Mouse (Mus musculus): ENCODE data around the gene Arel1. TPM values are rescaled to one million over a fixed set of nuclear protein-coding genes. Genes with fewer than 3 reads are reported as not detected.

Gene Arel1
- polyA plus RNA-seq, 1 experiment from 2014 or later = 31.1 TPM

DNA sequence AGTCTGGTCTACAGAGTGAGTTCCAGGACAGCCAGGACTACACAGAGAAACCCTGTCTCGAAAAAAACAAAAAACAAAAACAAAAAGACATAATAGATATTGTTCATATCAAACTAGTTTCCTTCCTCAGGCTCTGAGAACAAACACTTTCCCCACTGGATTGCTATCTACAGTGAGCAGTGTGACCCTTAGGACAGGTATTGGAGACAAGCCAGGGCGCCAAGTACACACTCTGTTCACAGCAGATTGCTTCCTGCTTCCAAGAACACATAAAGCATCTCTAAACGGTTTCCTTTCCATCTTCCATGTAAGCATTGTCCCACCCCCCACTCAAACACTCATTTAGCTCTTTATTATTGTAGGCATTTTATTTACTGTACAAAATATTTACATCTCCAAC, 52.9 kb downstream of the Arel1 start:
- Histone ChIP-seq H3K9ac (no peak overlapping the region), H3K27ac (replicated peaks) (no peak overlapping the region), H3K27me3 (no peaks in the 10 kb centered on the region), H3K36me3 (peaks cover 57% of the 10 kb centered on the region), H3K9me3 (no peaks in the 10 kb centered on the region), H3K4me3 (no peak overlapping the region), H3K4me1 (replicated peaks) (no peaks in the 10 kb centered on the region), H3K4me2 (no peak overlapping the region)
- WGBS = 78% methylated on average over 3 of the region's 3 CpGs
- no peak for ATAC-seq (ENCODE audit: low FRiP score, low read depth)

DNA sequence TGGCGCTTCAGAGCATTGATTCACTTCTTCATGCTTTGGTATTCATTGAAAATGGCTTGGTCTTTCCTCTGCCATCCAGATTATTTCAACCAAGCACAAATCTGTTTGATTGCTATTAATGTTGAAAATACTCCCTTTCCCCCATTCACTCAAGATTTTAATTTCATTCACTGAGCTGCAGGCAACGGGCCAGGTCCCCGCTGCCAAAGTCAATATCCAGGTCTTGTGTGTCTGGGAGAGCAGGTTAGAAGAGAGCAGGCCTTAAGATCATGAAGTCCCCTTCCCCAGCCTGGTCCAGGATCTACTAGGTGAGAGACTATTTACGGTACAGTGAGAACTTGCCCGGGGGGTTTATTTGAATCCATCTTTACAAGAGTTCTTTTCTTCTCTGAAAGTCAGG, 55.7 kb downstream of the Arel1 start:
- no peak overlapping the region for H3K4me3 ChIP-seq
- 92% methylated on average over 5 of the region's 5 CpGs for WGBS
- no peak overlapping the region for H3K27ac ChIP-seq (replicated peaks)
- ATAC-seq (ENCODE audit: low FRiP score, low read depth) = no peak
- peaks cover 4% of the 10 kb centered on the region for H3K4me1 ChIP-seq (replicated peaks)
- H3K27me3 ChIP-seq = no peaks in the 10 kb centered on the region
- no peak overlapping the region for H3K9ac ChIP-seq
- H3K4me2 ChIP-seq = no peak overlapping the region
- no peaks in the 10 kb centered on the region for H3K9me3 ChIP-seq
- H3K36me3 ChIP-seq = peaks cover 33% of the 10 kb centered on the region

DNA sequence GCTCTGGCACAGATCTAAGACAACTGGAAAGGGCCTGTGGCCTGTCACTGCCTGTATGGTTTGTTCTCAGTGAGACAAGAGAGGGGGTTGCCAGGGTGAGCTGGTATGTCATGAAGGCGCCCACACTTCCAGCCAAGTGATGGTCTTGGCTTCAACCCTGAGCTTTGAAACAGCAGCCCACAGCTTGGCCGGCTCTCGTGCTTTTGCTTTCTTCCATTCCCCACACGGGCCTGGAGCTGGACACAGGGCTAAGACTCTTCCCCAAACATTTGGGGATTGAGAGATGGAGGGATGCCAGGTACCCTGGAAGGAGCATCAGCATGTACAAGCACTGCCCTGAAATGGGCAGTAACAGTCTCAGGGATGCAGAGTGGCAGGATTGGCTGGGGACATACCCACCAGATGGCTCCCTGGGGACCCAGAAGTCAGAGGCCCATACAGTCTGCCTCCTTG, 58.0 kb downstream of the Arel1 start:
- H3K9me3 ChIP-seq = no peaks in the 10 kb centered on the region
- H3K4me2 ChIP-seq = no peak overlapping the region
- no peaks in the 10 kb centered on the region for H3K27me3 ChIP-seq
- peak; percentile 72 for ATAC-seq (ENCODE audit: low FRiP score, low read depth)
- 71% methylated on average over 4 of the region's 4 CpGs for WGBS
- no peak overlapping the region for H3K27ac ChIP-seq (replicated peaks)
- H3K36me3 ChIP-seq = peaks cover 15% of the 10 kb centered on the region
- peaks cover 8% of the 10 kb centered on the region for H3K4me1 ChIP-seq (replicated peaks)
- no peak overlapping the region for H3K4me3 ChIP-seq
- H3K9ac ChIP-seq = no peak overlapping the region

DNA sequence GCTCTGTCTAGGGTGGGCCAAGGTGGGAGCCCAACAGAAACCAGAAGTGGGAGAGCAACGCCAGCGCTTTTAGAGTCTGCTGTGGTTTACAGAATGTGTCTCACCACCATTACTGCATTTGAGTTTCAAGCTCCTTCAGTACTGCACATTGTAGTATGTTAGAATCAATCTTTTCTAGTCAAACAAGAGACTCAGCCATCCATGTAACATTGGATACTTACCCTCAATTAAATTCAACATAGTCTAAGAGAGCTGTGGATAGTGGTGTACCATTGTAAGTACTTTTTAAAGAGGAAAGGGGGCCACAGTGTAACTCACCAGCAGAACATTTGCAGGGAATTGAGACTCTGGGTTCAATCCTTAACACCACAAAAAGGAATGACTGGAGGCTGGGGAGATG, 59.1 kb downstream of the Arel1 start:
- Histone ChIP-seq H3K27me3 (no peaks in the 10 kb centered on the region), H3K9me3 (no peaks in the 10 kb centered on the region), H3K27ac (replicated peaks) (no peak overlapping the region), H3K4me2 (no peak overlapping the region), H3K9ac (no peak overlapping the region), H3K36me3 (peaks cover 8% of the 10 kb centered on the region; the same call in 1 of the 2 replicates), H3K4me1 (replicated peaks) (peaks cover 19% of the 10 kb centered on the region), H3K4me3 (no peak overlapping the region)
- 65% methylated on average over 2 of the region's 2 CpGs for WGBS
- no peak for ATAC-seq (ENCODE audit: low FRiP score, low read depth)

DNA sequence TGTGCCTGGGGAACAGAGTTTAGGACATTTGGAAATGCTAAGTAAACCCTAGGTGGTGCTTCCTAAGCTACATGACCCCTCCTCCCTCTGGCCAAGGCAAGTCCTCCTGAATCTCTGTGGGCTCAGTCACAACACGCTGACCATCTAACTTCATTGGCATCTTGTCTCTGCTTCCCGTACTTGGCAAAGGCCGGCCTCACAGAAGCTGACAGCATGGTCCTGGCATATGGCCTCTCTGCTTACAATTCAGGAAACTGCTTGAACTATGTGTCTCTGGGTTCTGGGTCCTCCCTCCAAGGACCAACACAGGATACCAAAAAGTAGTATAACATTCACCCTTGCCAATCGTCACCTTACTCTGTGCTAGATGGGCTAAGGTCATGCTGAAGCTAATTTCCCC, 60.6 kb downstream of the Arel1 start:
- H3K36me3 ChIP-seq = no peaks in the 10 kb centered on the region
- H3K27me3 ChIP-seq = no peaks in the 10 kb centered on the region
- no peaks in the 10 kb centered on the region for H3K9me3 ChIP-seq
- H3K27ac ChIP-seq (replicated peaks) = no peak overlapping the region
- no peak overlapping the region for H3K4me2 ChIP-seq
- H3K4me1 ChIP-seq (replicated peaks) = peaks cover 19% of the 10 kb centered on the region
- 94% methylated on average over 4 of the region's 4 CpGs for WGBS
- H3K9ac ChIP-seq = no peak overlapping the region
- no peak overlapping the region for H3K4me3 ChIP-seq
- ATAC-seq (ENCODE audit: low FRiP score, low read depth) = no peak

DNA sequence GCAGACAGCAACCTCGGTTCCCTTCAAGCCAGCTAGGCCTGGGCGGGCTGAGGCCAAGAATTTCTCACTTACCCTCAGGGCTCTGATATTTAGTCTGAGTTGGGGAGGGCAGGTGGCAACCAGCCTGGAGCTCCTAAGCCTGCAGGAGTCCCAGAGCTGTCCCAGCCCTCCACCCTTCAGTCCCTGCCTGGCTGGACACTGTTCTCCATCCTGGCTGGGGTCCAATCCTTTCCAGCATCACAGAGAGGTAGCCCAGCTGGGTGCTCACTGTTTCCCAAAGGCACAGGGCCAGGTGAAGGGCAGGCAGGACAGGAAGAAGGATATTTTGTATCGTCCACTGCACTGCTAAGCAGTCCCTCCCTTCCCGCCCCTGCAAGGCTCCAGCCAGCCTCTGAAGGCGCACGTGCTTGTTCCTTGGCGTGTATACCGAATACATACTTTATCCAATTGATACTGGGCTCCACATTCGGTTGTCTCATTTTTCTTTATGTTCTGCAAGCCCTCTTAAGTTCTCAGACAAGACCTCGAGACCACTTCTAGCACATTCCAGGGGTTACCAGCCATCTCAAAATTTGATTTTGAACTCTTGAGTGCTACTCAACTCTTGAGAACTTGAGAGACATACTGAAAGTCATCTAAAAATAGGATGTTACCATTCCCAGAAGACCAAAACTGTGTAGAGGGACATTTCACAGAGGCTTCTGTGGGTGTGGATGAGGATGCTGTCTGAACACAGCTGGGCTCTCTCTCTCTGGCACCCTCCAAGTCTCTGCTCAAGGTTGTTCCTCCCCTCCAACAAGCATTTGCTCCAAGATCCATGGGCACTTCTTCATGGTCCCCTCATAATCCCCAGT, 62.8 kb downstream of the Arel1 start:
- H3K4me3 ChIP-seq = no peak overlapping the region
- ATAC-seq (ENCODE audit: low FRiP score, low read depth) = peak; percentile 86
- H3K4me2 ChIP-seq = no peak overlapping the region
- H3K9me3 ChIP-seq = no peaks in the 10 kb centered on the region
- H3K27me3 ChIP-seq = no peaks in the 10 kb centered on the region
- H3K27ac ChIP-seq (replicated peaks) = 0 out of 2 replicates have a peak overlapping the region, but pooled peaks have one; percentile 21
- H3K9ac ChIP-seq = no peak overlapping the region
- 63% methylated on average over 10 of the region's 10 CpGs for WGBS
- peaks cover 19% of the 10 kb centered on the region for H3K4me1 ChIP-seq (replicated peaks)
- no peaks in the 10 kb centered on the region for H3K36me3 ChIP-seq

DNA sequence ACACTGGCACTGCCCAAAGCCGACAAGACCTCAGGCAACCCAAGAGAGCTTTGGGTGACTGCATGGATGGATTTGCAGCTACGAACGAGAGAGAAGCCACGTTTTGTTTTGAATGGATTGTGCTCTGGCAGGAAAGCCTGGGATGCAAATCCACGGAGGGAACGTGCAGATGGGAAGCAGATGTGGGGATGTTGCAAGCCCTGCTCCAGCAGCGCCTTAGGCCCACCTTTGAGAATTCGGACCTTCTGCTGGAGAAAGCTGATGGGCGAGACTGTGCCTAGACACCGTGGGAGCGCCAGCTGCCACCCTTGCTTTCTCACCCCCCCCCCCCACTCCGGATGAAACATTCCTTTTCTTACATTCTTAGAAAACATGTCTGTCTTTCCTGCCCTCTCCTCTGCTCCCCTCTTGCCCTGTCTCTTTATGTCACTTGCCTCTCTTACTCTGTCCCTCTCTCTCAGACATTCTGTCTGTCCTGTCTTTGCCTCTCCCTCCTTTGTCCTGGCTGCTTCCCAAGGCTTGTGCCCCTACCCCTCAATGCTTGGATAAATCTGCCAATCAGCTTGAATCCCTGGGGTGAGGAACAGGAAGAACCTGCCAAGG, 63.6 kb downstream of the Arel1 start:
- H3K4me1 ChIP-seq (replicated peaks) = peaks cover 15% of the 10 kb centered on the region
- no peak overlapping the region for H3K4me3 ChIP-seq
- ATAC-seq (ENCODE audit: low FRiP score, low read depth) = peak; percentile 86
- H3K4me2 ChIP-seq = no peak overlapping the region
- no peaks in the 10 kb centered on the region for H3K27me3 ChIP-seq
- no peaks in the 10 kb centered on the region for H3K9me3 ChIP-seq
- 59% methylated on average over 12 of the region's 12 CpGs for WGBS
- peak overlapping the region; percentile 37; the same call in 1 of the 2 replicates for H3K27ac ChIP-seq (replicated peaks)
- H3K9ac ChIP-seq = no peak overlapping the region
- H3K36me3 ChIP-seq = no peaks in the 10 kb centered on the region

DNA sequence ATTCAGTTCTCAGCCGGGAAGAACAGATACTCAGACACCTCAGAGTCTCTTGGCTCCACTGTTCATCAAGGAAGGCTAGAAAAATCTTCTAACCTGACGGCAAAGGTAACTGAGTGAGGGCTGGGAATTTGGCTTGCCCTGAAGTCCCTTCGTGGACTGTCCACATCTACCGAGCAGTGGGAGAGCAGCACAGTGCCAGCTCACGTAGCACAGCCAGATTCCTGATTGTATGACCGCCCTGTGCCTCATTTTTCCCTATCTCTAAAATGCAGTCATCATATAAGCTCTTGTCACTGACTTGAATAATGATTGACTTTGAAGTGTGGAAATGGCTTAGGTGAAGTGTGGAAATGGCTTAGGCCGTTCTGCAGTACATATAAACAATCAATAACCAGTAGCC, 66.3 kb downstream of the Arel1 start:
- no peak overlapping the region for H3K4me3 ChIP-seq
- WGBS = 71% methylated on average over 7 of the region's 7 CpGs
- H3K4me2 ChIP-seq = no peak overlapping the region
- no peak overlapping the region for H3K27ac ChIP-seq (replicated peaks)
- ATAC-seq (ENCODE audit: low FRiP score, low read depth) = no peak
- H3K27me3 ChIP-seq = no peaks in the 10 kb centered on the region
- H3K9me3 ChIP-seq = no peaks in the 10 kb centered on the region
- H3K4me1 ChIP-seq (replicated peaks) = peaks cover 15% of the 10 kb centered on the region
- H3K9ac ChIP-seq = no peak overlapping the region
- no peaks in the 10 kb centered on the region for H3K36me3 ChIP-seq

DNA sequence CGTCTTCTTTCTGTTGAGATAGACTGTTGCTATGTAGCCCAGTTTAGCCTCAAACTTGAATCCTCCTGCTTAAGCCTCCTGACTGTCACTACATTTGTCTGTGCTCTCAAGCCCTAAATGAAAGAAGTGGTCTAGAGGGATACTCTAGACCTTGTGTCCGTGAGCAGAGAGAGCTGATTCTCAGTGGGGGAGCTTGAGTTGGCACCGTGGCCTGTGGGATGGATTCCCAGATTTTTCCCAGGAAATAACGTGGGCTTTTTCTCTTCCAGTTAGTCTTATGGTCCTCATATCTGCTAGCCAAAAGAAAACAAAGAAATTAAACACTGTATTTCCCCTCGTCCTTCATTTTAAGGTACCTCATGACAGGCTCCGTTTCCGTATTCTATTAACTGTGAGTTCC, 70.4 kb downstream of the Arel1 start:
- no peak for ATAC-seq (ENCODE audit: low FRiP score, low read depth)
- H3K9me3 ChIP-seq = no peaks in the 10 kb centered on the region
- H3K27ac ChIP-seq (replicated peaks) = no peak overlapping the region
- no peaks in the 10 kb centered on the region for H3K27me3 ChIP-seq
- H3K4me3 ChIP-seq = no peak overlapping the region
- no peaks in the 10 kb centered on the region for H3K36me3 ChIP-seq
- no peak overlapping the region for H3K4me2 ChIP-seq
- 77% methylated on average over 7 of the region's 7 CpGs for WGBS
- no peaks in the 10 kb centered on the region for H3K4me1 ChIP-seq (replicated peaks)
- H3K9ac ChIP-seq = no peak overlapping the region

DNA sequence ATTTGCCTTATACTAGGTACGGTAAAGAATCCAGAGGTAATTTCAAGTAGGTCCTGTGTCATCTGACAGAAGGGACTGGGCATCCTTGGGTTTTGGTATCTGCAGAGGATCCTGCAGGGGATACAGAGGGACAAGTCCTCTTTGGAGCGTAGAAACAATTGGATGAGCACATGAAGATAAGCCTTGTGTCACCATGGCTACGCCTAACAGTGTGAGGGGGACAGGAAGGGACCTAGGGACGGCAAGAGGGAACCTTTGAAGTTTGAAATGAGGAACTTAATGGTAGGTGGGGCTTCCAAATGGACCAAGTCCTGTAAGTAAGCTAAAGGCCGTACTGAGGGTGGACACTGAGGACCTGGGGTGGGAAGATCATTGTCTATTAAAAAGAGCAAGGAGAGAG, 73.4 kb downstream of the Arel1 start:
- Histone ChIP-seq H3K4me3 (no peak overlapping the region), H3K9ac (no peak overlapping the region), H3K9me3 (no peaks in the 10 kb centered on the region), H3K27me3 (no peaks in the 10 kb centered on the region), H3K27ac (replicated peaks) (no peak overlapping the region), H3K4me1 (replicated peaks) (no peaks in the 10 kb centered on the region), H3K36me3 (no peaks in the 10 kb centered on the region), H3K4me2 (no peak overlapping the region)
- WGBS = 83% methylated on average over 5 of the region's 5 CpGs
- ATAC-seq (ENCODE audit: low FRiP score, low read depth) = no peak

DNA sequence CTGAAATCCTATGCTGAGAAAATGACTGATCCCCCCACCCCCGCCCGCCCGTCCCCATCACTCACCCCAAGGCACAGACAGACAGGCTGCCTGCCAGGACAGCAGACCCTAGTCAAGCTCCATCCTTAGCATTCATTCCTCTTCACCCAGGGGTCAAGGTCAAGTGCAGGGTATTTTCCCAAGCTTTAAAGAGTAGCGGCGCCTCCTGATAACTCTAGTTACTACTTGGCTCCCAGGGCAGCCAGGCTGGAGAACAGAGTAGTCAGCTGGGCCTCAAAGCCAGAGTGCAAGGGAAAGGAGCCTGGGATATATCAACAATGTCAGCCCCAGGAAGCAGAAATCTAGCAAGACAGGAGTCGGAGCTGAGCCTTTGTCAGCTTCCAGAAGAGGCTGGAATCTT, 74.5 kb downstream of the Arel1 start:
- H3K27me3 ChIP-seq = no peaks in the 10 kb centered on the region
- ATAC-seq (ENCODE audit: low FRiP score, low read depth) = no peak
- H3K9ac ChIP-seq = no peak overlapping the region
- 85% methylated on average over 6 of the region's 6 CpGs for WGBS
- no peak overlapping the region for H3K4me2 ChIP-seq
- no peaks in the 10 kb centered on the region for H3K9me3 ChIP-seq
- no peak overlapping the region for H3K4me3 ChIP-seq
- no peaks in the 10 kb centered on the region for H3K36me3 ChIP-seq
- no peak overlapping the region for H3K27ac ChIP-seq (replicated peaks)
- H3K4me1 ChIP-seq (replicated peaks) = no peaks in the 10 kb centered on the region

DNA sequence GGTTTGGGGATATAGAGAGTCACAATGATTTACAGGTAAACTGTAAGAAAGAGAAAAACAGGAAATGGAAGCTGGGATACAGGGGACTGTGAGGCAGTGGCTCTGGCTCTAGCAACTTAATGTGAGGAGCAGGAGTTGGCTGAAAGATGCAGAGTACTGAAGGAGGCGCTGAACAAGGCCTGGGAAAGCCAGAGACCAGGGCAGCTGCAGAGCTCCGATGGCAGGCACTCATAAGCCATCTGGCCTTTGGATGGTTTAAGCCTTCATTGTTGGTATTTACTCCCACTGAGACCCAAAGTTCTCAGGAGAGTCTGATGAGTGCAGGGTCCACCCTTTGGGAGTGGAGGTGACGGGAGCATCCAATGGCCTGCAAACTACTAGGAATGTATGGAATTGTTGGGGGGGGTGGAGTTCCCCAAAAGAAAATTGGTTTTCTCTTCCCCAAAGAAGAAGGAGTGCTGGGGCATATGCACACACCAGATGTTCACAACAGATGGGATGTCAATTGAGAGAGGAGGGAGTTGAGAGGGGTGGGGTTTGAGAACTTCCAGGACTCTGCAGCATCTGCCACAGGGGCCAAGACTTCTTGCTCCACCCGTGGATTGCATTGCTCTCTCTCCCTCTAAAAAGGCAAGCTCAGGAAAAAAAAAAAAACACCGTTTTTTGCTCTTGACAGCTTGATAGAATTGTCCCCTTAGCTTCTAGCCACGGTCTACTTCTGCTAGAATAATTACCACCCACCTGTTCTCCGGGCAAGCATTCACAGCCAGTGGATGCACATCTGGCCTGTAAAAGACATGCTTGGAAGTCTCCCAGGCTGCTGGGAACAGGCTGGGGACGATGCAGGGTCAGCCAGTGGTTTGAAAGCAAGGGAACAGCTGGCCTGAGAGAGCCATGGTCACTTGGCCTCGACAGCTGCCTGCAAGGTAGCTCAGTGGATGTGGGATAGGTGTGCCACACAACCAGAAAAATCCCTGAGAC, 76.8 kb downstream of the Arel1 start:
- no peak overlapping the region for H3K9ac ChIP-seq
- no peaks in the 10 kb centered on the region for H3K9me3 ChIP-seq
- WGBS = 53% methylated on average over 9 of the region's 9 CpGs
- no peak overlapping the region for H3K27ac ChIP-seq (replicated peaks)
- no peak overlapping the region for H3K4me3 ChIP-seq
- H3K27me3 ChIP-seq = no peaks in the 10 kb centered on the region
- no peak overlapping the region for H3K4me2 ChIP-seq
- H3K4me1 ChIP-seq (replicated peaks) = no peaks in the 10 kb centered on the region
- no peak for ATAC-seq (ENCODE audit: low FRiP score, low read depth)
- H3K36me3 ChIP-seq = no peaks in the 10 kb centered on the region
